33 mouse cellular contexts compared by ENCODE assay signal in genomic region chr3:98848898-98849297, GRCm38 (mm10). TPM values are rescaled to one million over a fixed set of nuclear protein-coding genes. Genes with fewer than 3 reads are reported as not detected.
DNase-seq lines count a peak whose midpoint lies in the region; ATAC-seq and TF ChIP-seq lines count a peak whose summit lies in the region.
"Had no signal": no experiment of that assay in that cellular context is flagged by ENCODE, and none has a peak within 500 bp of the region (broad histone marks: within the 10 kb centered on the region; RNA-seq: fewer than 3 reads in every experiment).

No protein-coding gene starts in this region.

- no peak overlapping the region for H3K4me3 ChIP-seq in heart, embryonic 12.5 days
- no peak overlapping the region for H3K4me3 ChIP-seq in heart, embryonic 11.5 days (ENCODE audit: low read depth, low read length)
- H3K4me3 ChIP-seq in intestine, embryonic 15.5 days (replicated peaks) = no peak overlapping the region
- no peak overlapping the region for H3K4me3 ChIP-seq in liver, embryonic 15.5 days (replicated peaks)
- no peak overlapping the region for H3K4me3 ChIP-seq in kidney, embryonic 16.5 days (ENCODE audit: low read length)
- H3K4me3 ChIP-seq in gastrocnemius, adult 2 months = no peak overlapping the region
- H3K4me3 ChIP-seq: embryonic facial prominence, embryonic 12.5 days; embryonic facial prominence, embryonic 15.5 days; heart, adult 2 months; heart, embryonic 10.5 days; heart, embryonic 15.5 days; hindbrain, embryonic 10.5 days; hindbrain, embryonic 13.5 days had no signal

- no peaks in the 10 kb centered on the region for H3K27me3 ChIP-seq in heart, embryonic 12.5 days (replicated peaks)
- no peaks in the 10 kb centered on the region for H3K27me3 ChIP-seq in heart, embryonic 11.5 days (ENCODE audit: control insufficient read depth, insufficient read depth, low read length)
- H3K27me3 ChIP-seq in intestine, embryonic 15.5 days (replicated peaks) = no peaks in the 10 kb centered on the region
- no peaks in the 10 kb centered on the region for H3K27me3 ChIP-seq in liver, embryonic 15.5 days
- no peaks in the 10 kb centered on the region for H3K27me3 ChIP-seq in kidney, embryonic 16.5 days (ENCODE audit: insufficient read depth, low read length)
- H3K27me3 ChIP-seq: CH12.LX; embryonic facial prominence, embryonic 12.5 days; embryonic facial prominence, embryonic 15.5 days; heart, embryonic 15.5 days; hindbrain, embryonic 13.5 days had no signal

- TF ChIP-seq CTCF in gastrocnemius, adult 2 months (IDR thresholded peaks at IDR 0.05) = no peak

- peak; percentile 14 for DNase-seq in large intestine, adult 2 months (ENCODE audit: low read depth, low spot score)
- DNase-seq in B cell, adult 2 months = no peak
- DNase-seq in gastrocnemius, adult 2 months = no peak
- DNase-seq: adrenal gland, postnatal 10 days; adrenal gland, postnatal 36 days; cerebellum, adult 18-20 months; cerebellum, adult 9-10 months; cerebellum, postnatal 14 days; forebrain, postnatal 0 days; gastrocnemius, postnatal 10 days; gastrocnemius, postnatal 36 days; heart, adult 2 months; heart, postnatal 10 days; heart, postnatal 36 days had no signal

- no peaks in the 10 kb centered on the region for H3K36me3 ChIP-seq in heart, embryonic 12.5 days
- no peaks in the 10 kb centered on the region for H3K36me3 ChIP-seq in heart, embryonic 11.5 days (ENCODE audit: control insufficient read depth, insufficient read depth, low read length)
- no peaks in the 10 kb centered on the region for H3K36me3 ChIP-seq in intestine, embryonic 15.5 days
- no peaks in the 10 kb centered on the region for H3K36me3 ChIP-seq in liver, embryonic 15.5 days (replicated peaks)
- no peaks in the 10 kb centered on the region for H3K36me3 ChIP-seq in kidney, embryonic 16.5 days (ENCODE audit: insufficient read depth, low read length)
- H3K36me3 ChIP-seq: embryonic facial prominence, embryonic 12.5 days; embryonic facial prominence, embryonic 15.5 days; G1E; heart, embryonic 10.5 days; heart, embryonic 15.5 days; hindbrain, embryonic 10.5 days; hindbrain, embryonic 13.5 days had no signal

- ATAC-seq in heart, embryonic 12.5 days (ENCODE audit: insufficient number of reproducible peaks, low FRiP score) = peak; percentile 63; the same call in 1 of the 2 replicates
- ATAC-seq in heart, embryonic 11.5 days (replicated peaks; ENCODE audit: insufficient number of reproducible peaks, low FRiP score, low TSS enrichment) = no peak
- ATAC-seq in intestine, embryonic 15.5 days = peak; percentile 40; the same call in 1 of the 2 replicates
- ATAC-seq in liver, embryonic 15.5 days (ENCODE audit: insufficient read depth) = peak; percentile 48; the same call in 1 of the 2 replicates
- ATAC-seq in kidney, embryonic 16.5 days (ENCODE audit: low FRiP score, low TSS enrichment) = no peak
- ATAC-seq: forebrain, embryonic 14.5 days; forebrain, postnatal 0 days; hindbrain, embryonic 16.5 days; Patski had no signal

- intact Hi-C loops in gastrocnemius, adult 2 months (cut with DNase I) = no loop called here

- H3K9me3 ChIP-seq in heart, embryonic 12.5 days (replicated peaks) = no peaks in the 10 kb centered on the region
- H3K9me3 ChIP-seq in heart, embryonic 11.5 days (replicated peaks; ENCODE audit: control insufficient read depth, low read length) = no peaks in the 10 kb centered on the region
- no peaks in the 10 kb centered on the region for H3K9me3 ChIP-seq in intestine, embryonic 15.5 days
- H3K9me3 ChIP-seq in liver, embryonic 15.5 days (replicated peaks) = no peaks in the 10 kb centered on the region
- no peaks in the 10 kb centered on the region for H3K9me3 ChIP-seq in kidney, embryonic 16.5 days (ENCODE audit: low read length)
- H3K9me3 ChIP-seq: embryonic facial prominence, embryonic 12.5 days; embryonic facial prominence, embryonic 15.5 days; heart, embryonic 10.5 days; heart, embryonic 15.5 days; hindbrain, embryonic 10.5 days; hindbrain, embryonic 13.5 days had no signal

- no peak overlapping the region for H3K27ac ChIP-seq in heart, embryonic 12.5 days (ENCODE audit: poor library complexity, severe bottlenecking)
- no peak overlapping the region for H3K27ac ChIP-seq in heart, embryonic 11.5 days (ENCODE audit: low read depth, low read length)
- no peak overlapping the region for H3K27ac ChIP-seq in intestine, embryonic 15.5 days
- H3K27ac ChIP-seq in liver, embryonic 15.5 days (replicated peaks) = no peak overlapping the region
- no peak overlapping the region for H3K27ac ChIP-seq in kidney, embryonic 16.5 days (ENCODE audit: low read length)
- H3K27ac ChIP-seq in gastrocnemius, adult 2 months = no peak overlapping the region
- H3K27ac ChIP-seq: embryonic facial prominence, embryonic 12.5 days; embryonic facial prominence, embryonic 15.5 days; heart, adult 2 months; heart, embryonic 10.5 days; heart, embryonic 15.5 days; hindbrain, embryonic 10.5 days; hindbrain, embryonic 13.5 days had no signal

- H3K9ac ChIP-seq in heart, embryonic 12.5 days = no peak overlapping the region
- H3K9ac ChIP-seq in heart, embryonic 11.5 days (ENCODE audit: low read depth, low read length) = no peak overlapping the region
- H3K9ac ChIP-seq in intestine, embryonic 15.5 days = no peak overlapping the region
- H3K9ac ChIP-seq in liver, embryonic 15.5 days = no peak overlapping the region
- H3K9ac ChIP-seq in kidney, embryonic 16.5 days (replicated peaks; ENCODE audit: low read length) = no peak overlapping the region
- H3K9ac ChIP-seq: embryonic facial prominence, embryonic 12.5 days; embryonic facial prominence, embryonic 15.5 days; forebrain, postnatal 0 days; heart, embryonic 15.5 days; hindbrain, embryonic 13.5 days had no signal

- no peaks in the 10 kb centered on the region for H3K4me1 ChIP-seq in heart, embryonic 12.5 days (replicated peaks)
- H3K4me1 ChIP-seq in heart, embryonic 11.5 days (ENCODE audit: control insufficient read depth, insufficient read depth, low read length) = no peaks in the 10 kb centered on the region
- H3K4me1 ChIP-seq in intestine, embryonic 15.5 days (replicated peaks) = no peaks in the 10 kb centered on the region
- peaks cover 16% of the 10 kb centered on the region for H3K4me1 ChIP-seq in liver, embryonic 15.5 days (replicated peaks)
- 0 out of 2 replicates have a peak, but pooled peaks cover 2% of the 10 kb centered on the region for H3K4me1 ChIP-seq in kidney, embryonic 16.5 days (ENCODE audit: insufficient read depth, low read length)
- H3K4me1 ChIP-seq: embryonic facial prominence, embryonic 12.5 days; embryonic facial prominence, embryonic 15.5 days; heart, embryonic 10.5 days; heart, embryonic 15.5 days; hindbrain, embryonic 10.5 days; hindbrain, embryonic 13.5 days had no signal

- no peak overlapping the region for H3K4me2 ChIP-seq in heart, embryonic 12.5 days
- H3K4me2 ChIP-seq in heart, embryonic 11.5 days = no peak overlapping the region
- H3K4me2 ChIP-seq in intestine, embryonic 15.5 days (replicated peaks) = no peak overlapping the region
- no peak overlapping the region for H3K4me2 ChIP-seq in liver, embryonic 15.5 days
- H3K4me2 ChIP-seq in kidney, embryonic 16.5 days (replicated peaks; ENCODE audit: low read depth, low read length) = no peak overlapping the region
- H3K4me2 ChIP-seq: embryonic facial prominence, embryonic 12.5 days; embryonic facial prominence, embryonic 15.5 days; heart, embryonic 15.5 days; hindbrain, embryonic 13.5 days had no signal

- WGBS in heart, embryonic 12.5 days = 86% methylated on average over 1 of the region's 1 CpGs
- WGBS in heart, embryonic 11.5 days (ENCODE audit: insufficient replicate concordance) = 85% methylated on average over 1 of the region's 1 CpGs
- WGBS in intestine, embryonic 15.5 days = 75% methylated on average over 1 of the region's 1 CpGs
- WGBS in large intestine, adult 2 months = 52% methylated on average over 1 of the region's 1 CpGs
- WGBS in liver, embryonic 15.5 days (ENCODE audit: insufficient replicate concordance) = 61% methylated on average over 1 of the region's 1 CpGs
- WGBS in kidney, embryonic 16.5 days = 69% methylated on average over 1 of the region's 1 CpGs

RNA-seq across cellular contexts. Expression of gene Hsd3b1, which starts 10.7 kb away (rescaled TPM):
- 1.8 and 2.1 TPM in 2 replicates for polyA plus RNA-seq in heart, embryonic 12.5 days (2016; fragmentation: Nextera tagmentation; extraction: Ambion mirVana)
- 1.2 and 2.5 TPM in 2 replicates for polyA plus RNA-seq in heart, embryonic 11.5 days (2014; fragmentation: Nextera tagmentation; extraction: Ambion mirVana)
- polyA plus RNA-seq in intestine, embryonic 15.5 days (2015; fragmentation: Nextera tagmentation; extraction: Ambion mirVana) = 1.5 and 17.0 TPM in 2 replicates
- 0.11 TPM in 1 of 2 replicates, not detected in the other for polyA plus RNA-seq in large intestine, adult 2 months (2012; rRNA removed)
- 25.6 and 31.3 TPM in 2 replicates for polyA plus RNA-seq in liver, embryonic 15.5 days (2015; fragmentation: Nextera tagmentation; extraction: Ambion mirVana)
- 22.8 and 43.8 TPM in 2 replicates for polyA plus RNA-seq in kidney, embryonic 16.5 days (2015; fragmentation: Nextera tagmentation; extraction: Ambion mirVana)
- not detected for total RNA-seq in gastrocnemius, adult 2 months (2021)
- total RNA-seq: CH12.LX; forebrain, postnatal 0 days; G1E; gastrocnemius, postnatal 10 days; gastrocnemius, postnatal 36 days; granulocyte monocyte progenitor cell, adult 5-6 weeks; heart, adult 2 months; heart, postnatal 10 days; heart, postnatal 36 days had no signal
- polyA plus RNA-seq: embryonic facial prominence, embryonic 15.5 days; forebrain, embryonic 14.5 days; forebrain, postnatal 0 days; frontal cortex, adult 2 months; G1E; hindbrain, embryonic 16.5 days; Patski had no signal

RNA-seq across cellular contexts. Expression of gene Hsd3b6, which starts 34.7 kb away (rescaled TPM):
- polyA plus RNA-seq in heart, embryonic 12.5 days (2016; fragmentation: Nextera tagmentation; extraction: Ambion mirVana) = 135 and 143 TPM in 2 replicates
- 79.8 and 85.2 TPM in 2 replicates for polyA plus RNA-seq in heart, embryonic 11.5 days (2014; fragmentation: Nextera tagmentation; extraction: Ambion mirVana)
- 0.96 and 1.0 TPM in 2 replicates for polyA plus RNA-seq in intestine, embryonic 15.5 days (2015; fragmentation: Nextera tagmentation; extraction: Ambion mirVana)
- not detected in 2 replicates for polyA plus RNA-seq in large intestine, adult 2 months (2012; rRNA removed)
- polyA plus RNA-seq in liver, embryonic 15.5 days (2015; fragmentation: Nextera tagmentation; extraction: Ambion mirVana) = 4.4 and 6.2 TPM in 2 replicates
- polyA plus RNA-seq in kidney, embryonic 16.5 days (2015; fragmentation: Nextera tagmentation; extraction: Ambion mirVana) = 3.0 and 4.8 TPM in 2 replicates
- not detected for total RNA-seq in gastrocnemius, adult 2 months (2021)
- total RNA-seq: CH12.LX; forebrain, postnatal 0 days; gastrocnemius, postnatal 10 days; gastrocnemius, postnatal 36 days; granulocyte monocyte progenitor cell, adult 5-6 weeks; heart, adult 2 months; heart, postnatal 10 days; heart, postnatal 36 days had no signal
- polyA plus RNA-seq: frontal cortex, adult 2 months; G1E; heart, adult 2 months had no signal

RNA-seq across cellular contexts. Expression of gene Hao2, which starts 44.1 kb away (rescaled TPM):
- polyA plus RNA-seq in heart, embryonic 12.5 days (2016; fragmentation: Nextera tagmentation; extraction: Ambion mirVana) = 0.08 TPM in 1 of 2 replicates, not detected in the other
- 0.07 and 0.24 TPM in 2 replicates for polyA plus RNA-seq in heart, embryonic 11.5 days (2014; fragmentation: Nextera tagmentation; extraction: Ambion mirVana)
- polyA plus RNA-seq in intestine, embryonic 15.5 days (2015; fragmentation: Nextera tagmentation; extraction: Ambion mirVana) = 34.3 and 37.1 TPM in 2 replicates
- 0.26 and 1.3 TPM in 2 replicates for polyA plus RNA-seq in large intestine, adult 2 months (2012; rRNA removed)
- 10.9 and 14.4 TPM in 2 replicates for polyA plus RNA-seq in liver, embryonic 15.5 days (2015; fragmentation: Nextera tagmentation; extraction: Ambion mirVana)
- 46.0 and 52.0 TPM in 2 replicates for polyA plus RNA-seq in kidney, embryonic 16.5 days (2015; fragmentation: Nextera tagmentation; extraction: Ambion mirVana)
- not detected for total RNA-seq in gastrocnemius, adult 2 months (2021)
- total RNA-seq: CH12.LX; forebrain, postnatal 0 days; G1E; gastrocnemius, postnatal 10 days; gastrocnemius, postnatal 36 days; granulocyte monocyte progenitor cell, adult 5-6 weeks; heart, adult 2 months; heart, postnatal 10 days; heart, postnatal 36 days had no signal
- polyA plus RNA-seq: embryonic facial prominence, embryonic 15.5 days; forebrain, embryonic 11.5 days; forebrain, embryonic 14.5 days; forebrain, postnatal 0 days; frontal cortex, adult 2 months; G1E; heart, adult 2 months; heart, embryonic 15.5 days; hindbrain, embryonic 10.5 days; hindbrain, embryonic 13.5 days; hindbrain, embryonic 16.5 days; Patski had no signal

Comparison
In these comparisons a context has a peak if more than half of its experiments do, and no peak if none do; other contexts are left out.
1. ATAC-seq: peak in heart, embryonic 12.5 days (single experiment), intestine, embryonic 15.5 days (single experiment) and liver, embryonic 15.5 days (single experiment); none in heart, embryonic 11.5 days (single experiment) and kidney, embryonic 16.5 days (single experiment).
2. RNA of gene Hsd3b6, which starts 34.7 kb away (polyA plus RNA-seq): 135 to 143 TPM in heart, embryonic 12.5 days and 79.8 to 85.2 TPM in heart, embryonic 11.5 days; 4.4 to 6.2 TPM in liver, embryonic 15.5 days, 3.0 to 4.8 TPM in kidney, embryonic 16.5 days, 0.96 to 1.0 TPM in intestine, embryonic 15.5 days and not detected in large intestine, adult 2 months; every median in the first group is over 10 times any median in the second.